Mouse (Mus musculus): ENCODE measurements around the gene Vash2. TPM values are rescaled to one million over a fixed set of nuclear protein-coding genes. Genes with fewer than 3 reads are reported as not detected.
"Not testable (repeated sequence)": the region's sequence is repeated elsewhere in the genome, so short reads cannot be mapped to it uniquely, and the experiment has no call there.

Vash2 gene
- polyA plus RNA-seq, 1 experiment from 2014 or later: 18.5 TPM

DNA sequence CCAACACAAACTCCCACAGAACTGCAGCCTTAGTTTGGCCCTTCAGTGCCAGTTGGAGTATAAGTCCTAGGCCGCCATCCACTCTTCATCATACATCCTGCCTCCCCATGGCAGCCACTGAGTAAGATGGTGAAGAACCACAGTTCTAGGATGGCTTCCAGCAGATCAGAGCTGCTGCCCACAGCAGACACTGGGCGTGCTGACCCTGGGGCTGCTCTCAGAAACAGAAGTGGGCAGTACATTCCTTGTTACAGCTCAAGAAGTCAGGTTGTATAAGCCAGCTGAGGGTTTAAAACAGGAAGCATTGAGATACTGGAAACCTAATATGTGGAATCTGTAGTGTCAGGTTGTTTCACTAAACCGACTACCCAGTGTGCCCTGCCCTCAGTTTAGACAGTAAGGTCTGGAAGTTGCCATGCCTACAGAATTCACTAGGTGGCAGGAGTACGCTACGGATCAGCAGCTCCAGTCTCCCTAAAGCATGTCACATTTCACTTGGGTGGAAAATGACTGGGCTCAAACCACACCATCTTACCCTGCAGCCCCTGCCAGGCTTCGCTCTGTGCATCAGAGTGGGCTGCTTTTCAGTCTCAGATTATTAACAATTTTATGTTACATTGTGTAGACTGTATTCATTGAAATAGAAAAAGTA, 34.9 kb downstream of the Vash2 start:
- no peak overlapping the region for H3K4me3 ChIP-seq (replicated peaks)
- H3K9ac ChIP-seq: no peak overlapping the region
- H3K27me3 ChIP-seq (replicated peaks): no peaks in the 10 kb centered on the region
- no peak overlapping the region for H3K4me2 ChIP-seq
- no peak overlapping the region for H3K27ac ChIP-seq
- 51% methylated on average over 6 of the region's 6 CpGs for WGBS
- ATAC-seq (ENCODE audit: insufficient read depth, low FRiP score, low read depth): peak; percentile 78; the same call in 1 of the 2 replicates
- no peaks in the 10 kb centered on the region for H3K9me3 ChIP-seq
- H3K4me1 ChIP-seq: no peaks in the 10 kb centered on the region
- peaks cover 36% of the 10 kb centered on the region for H3K36me3 ChIP-seq

DNA sequence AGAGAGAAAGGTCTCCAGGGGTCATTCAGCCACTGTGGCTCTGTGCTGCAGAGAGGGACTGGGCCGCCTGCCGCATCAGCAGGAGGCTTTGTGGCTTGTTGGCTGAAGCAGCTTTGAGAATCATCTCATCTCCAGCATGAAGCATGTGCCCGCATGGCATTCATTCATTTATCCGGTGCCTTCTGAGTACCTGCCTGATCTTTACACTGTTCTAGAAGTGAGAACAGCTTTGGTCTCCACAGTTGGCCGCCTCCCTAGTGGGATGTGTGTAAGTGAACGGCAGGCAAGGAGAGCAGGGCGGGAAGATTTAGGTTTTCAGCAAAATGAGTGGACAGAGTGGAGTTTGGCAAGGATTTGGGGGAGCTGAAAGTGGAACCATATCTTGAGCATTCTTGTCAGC, 39.3 kb downstream of the Vash2 start:
- Histone ChIP-seq H3K9ac (no peak overlapping the region), H3K4me3 (replicated peaks) (no peak overlapping the region), H3K4me2 (no peak overlapping the region), H3K4me1 (no peaks in the 10 kb centered on the region), H3K27me3 (replicated peaks) (no peaks in the 10 kb centered on the region), H3K36me3 (peaks cover 34% of the 10 kb centered on the region), H3K9me3 (no peaks in the 10 kb centered on the region), H3K27ac (no peak overlapping the region)
- 92% methylated on average over 7 of the region's 7 CpGs for WGBS
- no peak for ATAC-seq (ENCODE audit: insufficient read depth, low FRiP score, low read depth)

- WGBS: 57% methylated on average over 6 of the region's 6 CpGs
- Histone ChIP-seq H3K27ac (peak overlapping the region; percentile 24; the same call in 1 of the 2 replicates), H3K36me3 (0 out of 2 replicates have a peak, but pooled peaks cover 8% of the 10 kb centered on the region), H3K4me1 (peaks cover 5% of the 10 kb centered on the region), H3K4me3 (replicated peaks) (no peak overlapping the region), H3K27me3 (replicated peaks) (no peaks in the 10 kb centered on the region), H3K9me3 (no peaks in the 10 kb centered on the region), H3K4me2 (no peak overlapping the region), H3K9ac (no peak overlapping the region)
- ATAC-seq (ENCODE audit: insufficient read depth, low FRiP score, low read depth): no peak
Observed at GRCm38 (mm10) chr1:190930181-190930580, 48.9 kb downstream of the Vash2 start.

DNA sequence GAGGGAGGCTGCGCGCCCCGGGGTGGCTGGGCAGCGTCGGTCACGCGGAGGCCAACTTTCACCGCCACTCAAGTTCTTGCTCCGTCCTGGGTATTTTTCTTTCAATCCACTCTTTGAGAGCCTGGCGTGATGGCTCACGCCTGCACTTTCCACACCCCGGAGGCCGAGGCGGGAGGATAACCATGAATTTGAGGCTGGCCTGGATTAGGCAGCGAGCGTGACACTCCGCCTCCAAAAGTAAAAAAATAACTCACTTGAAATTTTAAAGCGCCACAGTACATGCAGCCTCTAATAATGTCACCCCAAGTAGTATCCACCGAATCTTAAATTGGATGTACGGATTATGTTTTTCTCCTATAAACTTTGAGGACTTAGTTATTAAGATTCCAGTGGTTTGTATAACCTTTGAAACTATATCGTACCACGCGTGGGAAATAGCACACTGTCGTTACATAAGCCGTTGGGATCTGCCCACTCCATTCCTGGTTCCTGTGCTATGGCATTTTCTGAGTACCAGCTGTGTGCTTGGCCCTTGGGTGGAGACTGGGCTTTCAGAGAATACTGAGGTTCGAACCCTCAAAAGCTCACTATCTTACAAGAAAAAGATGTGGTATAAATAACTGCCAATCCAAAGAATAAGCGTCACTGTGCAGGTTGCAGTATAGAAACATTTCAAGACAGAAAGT, 49.9 kb downstream of the Vash2 start:
- 5% methylated on average over 27 of the region's 27 CpGs for WGBS
- peak overlapping the region; percentile 80 for H3K4me3 ChIP-seq (replicated peaks)
- H3K9me3 ChIP-seq: no peaks in the 10 kb centered on the region
- peaks cover 5% of the 10 kb centered on the region for H3K4me1 ChIP-seq
- no peaks in the 10 kb centered on the region for H3K27me3 ChIP-seq (replicated peaks)
- peak overlapping the region; percentile 100 for H3K27ac ChIP-seq
- peak overlapping the region; percentile 84 for H3K9ac ChIP-seq
- H3K4me2 ChIP-seq: peak overlapping the region; percentile 66
- ATAC-seq (ENCODE audit: insufficient read depth, low FRiP score, low read depth): peak; percentile 11; the same call in 1 of the 2 replicates
- H3K36me3 ChIP-seq: 0 out of 2 replicates have a peak, but pooled peaks cover 3% of the 10 kb centered on the region

GRCm38 (mm10) chr1:190928370-190929009, 50.6 kb downstream of the Vash2 start:
- under 1% methylated on average over 52 of the region's 79 CpGs for WGBS
- H3K4me1 ChIP-seq: peaks cover 5% of the 10 kb centered on the region
- no peaks in the 10 kb centered on the region for H3K27me3 ChIP-seq (replicated peaks)
- H3K9ac ChIP-seq: peak overlapping the region; percentile 84
- peak overlapping the region; percentile 80 for H3K4me3 ChIP-seq (replicated peaks)
- no peaks in the 10 kb centered on the region for H3K36me3 ChIP-seq
- ATAC-seq (ENCODE audit: insufficient read depth, low FRiP score, low read depth): peak; percentile 98
- no peaks in the 10 kb centered on the region for H3K9me3 ChIP-seq
- H3K4me2 ChIP-seq: peak overlapping the region; percentile 66
- peak overlapping the region; percentile 100 for H3K27ac ChIP-seq

DNA sequence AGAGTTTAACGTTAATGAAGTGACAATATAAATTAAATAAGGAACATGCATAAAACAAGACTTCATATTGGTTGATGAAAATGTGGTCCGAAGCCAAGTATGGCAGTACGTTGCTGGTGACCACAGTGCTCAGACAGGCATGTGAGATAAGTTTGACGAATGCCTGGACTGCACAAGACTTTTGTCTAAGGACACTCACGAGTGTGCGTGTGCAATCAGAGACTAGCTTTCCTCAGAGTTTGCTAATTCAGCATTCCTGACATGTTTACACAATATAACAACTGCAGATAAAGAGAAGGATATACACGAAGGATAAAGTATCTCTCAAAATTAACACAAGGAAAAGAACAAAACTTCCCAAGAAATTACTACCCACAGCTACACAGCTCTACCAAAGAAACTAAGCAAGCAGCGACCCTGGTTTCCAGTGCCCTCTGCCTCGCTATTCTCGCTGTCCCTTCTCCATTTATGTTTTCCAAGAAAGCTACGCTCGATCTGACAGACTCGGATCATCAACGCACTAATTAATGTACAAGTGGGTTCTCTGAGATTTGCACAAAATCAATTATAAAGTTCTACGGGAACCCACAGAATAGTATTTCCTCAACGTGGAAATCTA, 51.2 kb downstream of the Vash2 start:
- H3K4me1 ChIP-seq: peaks cover 5% of the 10 kb centered on the region
- no peaks in the 10 kb centered on the region for H3K36me3 ChIP-seq
- WGBS: 8% methylated on average over 16 of the region's 16 CpGs
- peak overlapping the region; percentile 84; the same call in 1 of the 2 replicates for H3K9ac ChIP-seq
- H3K4me2 ChIP-seq: peak overlapping the region; percentile 66
- peak; percentile 4; the same call in 1 of the 2 replicates for ATAC-seq (ENCODE audit: insufficient read depth, low FRiP score, low read depth)
- peak overlapping the region; percentile 100 for H3K27ac ChIP-seq
- H3K27me3 ChIP-seq (replicated peaks): no peaks in the 10 kb centered on the region
- H3K9me3 ChIP-seq: no peaks in the 10 kb centered on the region
- peak overlapping the region; percentile 80 for H3K4me3 ChIP-seq (replicated peaks)

DNA sequence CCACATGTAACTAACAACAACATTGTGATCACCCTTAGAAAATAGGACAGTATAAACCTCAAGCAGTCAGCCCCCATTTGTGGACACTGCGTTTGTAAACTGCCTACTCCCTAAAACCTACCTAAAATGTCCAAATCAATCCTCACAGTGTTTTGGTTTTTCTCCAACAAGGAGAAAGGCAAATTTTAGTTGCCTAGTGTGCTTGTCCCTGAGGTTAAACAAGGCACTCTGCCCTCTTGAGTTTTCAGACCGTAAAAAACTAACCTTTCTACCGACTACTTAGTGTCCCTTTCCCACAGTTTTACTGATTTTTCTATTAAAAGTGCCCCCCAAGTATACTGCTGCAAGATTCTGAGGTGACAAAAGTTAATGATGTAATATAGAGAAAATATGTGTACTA, 51.8 kb downstream of the Vash2 start:
- Histone ChIP-seq H3K9me3 (no peaks in the 10 kb centered on the region), H3K4me3 (replicated peaks) (no peak overlapping the region), H3K9ac (no peak overlapping the region), H3K4me2 (0 out of 2 replicates have a peak overlapping the region, but pooled peaks have one; percentile 6), H3K27ac (no peak overlapping the region), H3K36me3 (no peaks in the 10 kb centered on the region), H3K4me1 (peaks cover 5% of the 10 kb centered on the region), H3K27me3 (replicated peaks) (no peaks in the 10 kb centered on the region)
- 90% methylated on average over 3 of the region's 3 CpGs for WGBS
- ATAC-seq (ENCODE audit: insufficient read depth, low FRiP score, low read depth): no peak

DNA sequence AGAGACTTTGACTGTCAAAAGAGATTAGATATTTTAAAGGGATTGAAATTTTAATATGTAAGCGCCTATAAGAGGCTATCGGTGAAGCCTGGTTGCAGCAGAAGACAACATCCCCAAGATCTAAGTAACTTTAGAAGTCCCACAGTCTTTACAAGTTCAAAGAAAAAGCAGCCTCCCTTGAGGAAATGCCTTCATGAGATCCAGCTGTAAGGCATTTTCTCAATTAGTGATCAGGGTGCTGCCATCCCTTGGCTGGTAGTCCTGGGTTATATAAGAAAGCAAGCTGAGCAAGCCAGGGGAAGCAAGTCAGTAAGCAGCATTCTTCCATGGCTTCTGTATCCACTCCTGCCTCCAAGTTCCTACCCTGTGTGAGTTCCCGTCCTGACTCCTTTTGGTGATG, 54.3 kb downstream of the Vash2 start, which contains the start of gene Angel2:
Gene Angel2, plus strand, starts transcription at position 301 of the 400 bp plus-strand sequence.
- H3K27me3 ChIP-seq (replicated peaks); ATAC-seq (ENCODE audit: insufficient read depth, low FRiP score, low read depth); H3K36me3 ChIP-seq; H3K9me3 ChIP-seq; H3K4me2 ChIP-seq; H3K9ac ChIP-seq; H3K4me3 ChIP-seq (replicated peaks); H3K27ac ChIP-seq; H3K4me1 ChIP-seq: not testable (repeated sequence)
- WGBS: 82% methylated on average over 3 of the region's 3 CpGs

GRCm38 (mm10) chr1:190919725-190920469, 59.2 kb downstream of the Vash2 start:
- Histone ChIP-seq H3K4me1 (peaks cover 3% of the 10 kb centered on the region; the same call in 1 of the 2 replicates), H3K9ac (no peak overlapping the region), H3K36me3 (no peaks in the 10 kb centered on the region), H3K27me3 (replicated peaks) (no peaks in the 10 kb centered on the region), H3K27ac (no peak overlapping the region), H3K4me3 (replicated peaks) (no peak overlapping the region), H3K4me2 (no peak overlapping the region), H3K9me3 (no peaks in the 10 kb centered on the region)
- no peak for ATAC-seq (ENCODE audit: insufficient read depth, low FRiP score, low read depth)
- 61% methylated on average over 8 of the region's 8 CpGs for WGBS

- Histone ChIP-seq H3K4me1 (peaks cover 3% of the 10 kb centered on the region; the same call in 1 of the 2 replicates), H3K9me3 (no peaks in the 10 kb centered on the region), H3K4me2 (no peak overlapping the region), H3K27me3 (replicated peaks) (no peaks in the 10 kb centered on the region), H3K4me3 (replicated peaks) (no peak overlapping the region), H3K9ac (no peak overlapping the region), H3K36me3 (no peaks in the 10 kb centered on the region), H3K27ac (no peak overlapping the region)
- 63% methylated on average over 7 of the region's 7 CpGs for WGBS
- no peak for ATAC-seq (ENCODE audit: insufficient read depth, low FRiP score, low read depth)
Observed at GRCm38 (mm10) chr1:190918938-190919337, 60.2 kb downstream of the Vash2 start.

- Histone ChIP-seq H3K9me3 (no peaks in the 10 kb centered on the region), H3K27me3 (replicated peaks) (no peaks in the 10 kb centered on the region), H3K4me3 (replicated peaks) (no peak overlapping the region), H3K4me1 (0 out of 2 replicates have a peak, but pooled peaks cover 7% of the 10 kb centered on the region), H3K36me3 (no peaks in the 10 kb centered on the region), H3K9ac (no peak overlapping the region), H3K4me2 (no peak overlapping the region), H3K27ac (no peak overlapping the region)
- WGBS: 50% methylated on average over 1 of the region's 1 CpGs
- no peak for ATAC-seq (ENCODE audit: insufficient read depth, low FRiP score, low read depth)
Observed at GRCm38 (mm10) chr1:190912623-190913022, 66.5 kb downstream of the Vash2 start.

Data from stomach, embryonic 15.5 days (tissue).